Mouse (Mus musculus): ENCODE results near the gene Tada2a. TPM values are rescaled to one million over a fixed set of nuclear protein-coding genes. Genes with fewer than 3 reads are reported as not detected.

Gene Tada2a
- polyA plus RNA-seq, 1 experiment, result 0.15 TPM

DNA sequence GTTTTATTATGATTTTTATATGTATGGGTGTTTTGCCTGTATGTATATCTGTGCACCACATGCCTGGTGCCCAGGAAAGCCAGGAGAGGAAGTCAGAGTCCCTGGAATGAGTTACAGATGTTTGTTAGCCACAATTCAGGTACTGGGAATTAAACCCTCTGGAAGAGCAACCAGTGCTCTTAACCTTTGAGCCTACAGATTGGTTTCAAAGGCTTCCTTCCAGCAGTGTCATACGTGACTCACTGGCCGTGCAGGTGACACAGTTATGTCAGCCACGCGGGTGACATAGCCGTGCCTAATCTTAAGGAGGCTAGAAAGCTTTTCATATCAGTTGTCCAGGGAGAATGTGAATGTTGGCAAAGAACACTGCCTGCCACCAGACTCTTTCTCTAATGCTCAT is 95.7 kb downstream of the Tada2a start:
- no peak overlapping the region for H3K4me3 ChIP-seq (replicated peaks)
- H3K9me3 ChIP-seq (ENCODE audit: control insufficient read depth, low read length), result no peaks in the 10 kb centered on the region
- no peaks in the 10 kb centered on the region for H3K4me1 ChIP-seq (ENCODE audit: control insufficient read depth)
- no peak for TF ChIP-seq TAL1 (IDR thresholded peaks at IDR 0.05; ENCODE audit: low read length)
- no peak for TF ChIP-seq GATA1 (IDR thresholded peaks at IDR 0.05; ENCODE audit: low read length)
- H3K27me3 ChIP-seq (ENCODE audit: control insufficient read depth), result no peaks in the 10 kb centered on the region
- H3K36me3 ChIP-seq (ENCODE audit: control insufficient read depth), result peaks cover 75% of the 10 kb centered on the region

DNA sequence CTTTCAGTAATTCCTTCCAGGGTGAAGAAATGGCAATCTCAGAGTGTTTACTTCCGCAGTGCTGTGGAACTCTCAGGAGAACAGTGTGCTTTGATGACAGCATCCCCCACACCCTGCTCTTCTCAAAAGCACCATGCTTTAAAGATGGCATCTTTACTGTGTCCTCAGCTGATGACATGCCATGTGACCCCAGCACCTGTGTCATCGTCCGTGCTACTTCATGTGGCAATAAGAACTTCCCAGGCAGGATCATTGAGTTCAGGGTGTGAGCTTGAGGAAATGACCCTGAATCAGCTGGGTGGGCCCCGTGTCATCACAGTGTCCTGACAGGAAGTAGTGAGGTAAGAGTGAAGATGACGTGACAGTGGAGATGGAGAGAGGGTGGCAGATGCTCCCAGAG is 96.8 kb downstream of the Tada2a start:
- no peaks in the 10 kb centered on the region for H3K9me3 ChIP-seq (ENCODE audit: control insufficient read depth, low read length)
- H3K36me3 ChIP-seq (ENCODE audit: control insufficient read depth), result peaks cover 78% of the 10 kb centered on the region
- TF ChIP-seq TAL1 (IDR thresholded peaks at IDR 0.05; ENCODE audit: low read length) (no peak), GATA1 (IDR thresholded peaks at IDR 0.05; ENCODE audit: low read length) (no peak)
- H3K27me3 ChIP-seq (ENCODE audit: control insufficient read depth), result no peaks in the 10 kb centered on the region
- no peak overlapping the region for H3K4me3 ChIP-seq (replicated peaks)
- no peaks in the 10 kb centered on the region for H3K4me1 ChIP-seq (ENCODE audit: control insufficient read depth)

DNA sequence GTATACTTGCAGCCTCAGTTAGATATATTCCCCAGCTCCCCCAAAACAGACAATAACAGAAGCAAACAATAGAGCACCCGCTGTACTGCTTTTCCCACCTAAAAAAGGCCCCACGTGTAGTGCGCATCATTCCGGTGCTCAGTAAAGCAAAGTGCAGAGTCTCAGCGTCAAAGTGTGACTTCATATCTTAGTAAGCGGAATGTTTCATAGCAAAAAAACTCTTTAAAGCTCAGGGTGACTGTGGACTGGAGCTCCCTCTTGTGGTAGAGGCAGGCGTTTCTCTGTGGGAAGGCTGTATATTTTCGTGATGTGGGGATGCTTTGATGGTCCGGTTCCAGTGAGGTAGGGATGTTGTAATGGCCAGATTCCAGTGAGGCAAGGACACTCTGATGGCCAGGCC is 97.4 kb downstream of the Tada2a start:
- Histone ChIP-seq H3K4me1 (ENCODE audit: control insufficient read depth) (no peaks in the 10 kb centered on the region), H3K9me3 (ENCODE audit: control insufficient read depth, low read length) (no peaks in the 10 kb centered on the region), H3K27me3 (ENCODE audit: control insufficient read depth) (no peaks in the 10 kb centered on the region), H3K4me3 (replicated peaks) (no peak overlapping the region), H3K36me3 (ENCODE audit: control insufficient read depth) (peaks cover 83% of the 10 kb centered on the region)
- TF ChIP-seq TAL1 (IDR thresholded peaks at IDR 0.05; ENCODE audit: low read length), result no peak
- no peak for TF ChIP-seq GATA1 (IDR thresholded peaks at IDR 0.05; ENCODE audit: low read length)

Other genes starting within 250 kb of the Tada2a start
- gene Ddx52, start 187.5 kb downstream of the Tada2a start, polyA plus RNA-seq (2012), result 0.05 TPM in 2 replicates
- gene Synrg, start 165.2 kb downstream of the Tada2a start, polyA plus RNA-seq (2012), result 0.24 and 0.28 TPM in 2 replicates
- gene Dusp14, start 60.3 kb downstream of the Tada2a start, polyA plus RNA-seq (2012), result not detected in 2 replicates
- 0.29 and 0.41 TPM in 2 replicates for gene Acaca, start 72 bp upstream of the Tada2a start, polyA plus RNA-seq (2012)
- gene Gm11437, start 37.9 kb upstream of the Tada2a start, polyA plus RNA-seq (2012), result not detected in 2 replicates